Mouse (Mus musculus) forebrain, embryonic 11.5 days (tissue): ENCODE data around the gene Gpr19. TPM values are rescaled to one million over a fixed set of nuclear protein-coding genes. Genes with fewer than 3 reads are reported as not detected.

ENCODE experiments used
- ATAC-seq: fragments of 200-750 bp; cut with Nextera tagmentation; replicated peaks from 2 replicates; pipeline ENCODE4 v1.8.0; 2017; ENCODE audit warnings: moderate TSS enrichment; ENCODE audit not compliant: low FRiP score
- DNase-seq: peaks from one replicate; pipeline ENCODE4 v3.0.0-alpha.2; 2017; ENCODE audit warnings: low spot score
- H3K27ac ChIP-seq: fragments of 300-500 bp; sonication (generic); 2 replicates; pipeline ENCODE4 v1.5.1; 2014; ENCODE audit warnings: low read depth, low read length
- H3K27me3 ChIP-seq: fragments of 300-500 bp; sonication (generic); 2 replicates; pipeline ENCODE4 v1.6.1; 2014; ENCODE audit warnings: mild to moderate bottlenecking, low read length, mixed read lengths; ENCODE audit not compliant: control insufficient read depth, insufficient read depth
- H3K36me3 ChIP-seq: fragments of 300-500 bp; sonication (generic); 2 replicates; pipeline ENCODE4 v1.6.1; 2014; ENCODE audit warnings: mild to moderate bottlenecking, low read length, moderate library complexity, mixed read lengths; ENCODE audit not compliant: control insufficient read depth, insufficient read depth
- H3K4me1 ChIP-seq: fragments of 300-500 bp; sonication (generic); replicated peaks from 2 replicates; pipeline ENCODE4 v1.6.1; 2014; ENCODE audit warnings: low read length, mixed read lengths; ENCODE audit not compliant: control insufficient read depth, insufficient read depth
- H3K4me2 ChIP-seq: fragments of 300-500 bp; sonication (generic); 2 replicates; pipeline ENCODE4 v1.6.1; 2014; ENCODE audit warnings: low read depth, mild to moderate bottlenecking, low read length, moderate library complexity, mixed read lengths; ENCODE audit not compliant: severe bottlenecking
- H3K4me3 ChIP-seq: fragments of 300-500 bp; sonication (generic); 2 replicates; pipeline ENCODE4 v1.5.1; 2014; ENCODE audit warnings: low read depth, low read length
- H3K9ac ChIP-seq: fragments of 300-500 bp; sonication (generic); 2 replicates; pipeline ENCODE4 v1.6.1; 2014; ENCODE audit warnings: low read length
- H3K9me3 ChIP-seq: fragments of 300-500 bp; sonication (generic); 2 replicates; pipeline ENCODE4 v1.6.1; 2016; ENCODE audit warnings: low read length, mixed read lengths; ENCODE audit not compliant: control insufficient read depth
- WGBS: fragments of 180-500 bp; shearing (Covaris S2); extraction: QIAGEN DNeasy Blood & Tissue Kit; methylation state at CpG from one replicate; pipeline ENCODE4 v1.1.7; 2014; 5-methylcytosine and 5-hydroxymethylcytosine counted together
- polyA plus RNA-seq: library from polyadenylated mRNA; unstranded; fragments of >200 nt; fragmentation: Nextera tagmentation; extraction: Ambion mirVana; gene quantifications from 2 replicates; pipeline ENCODE4 v1.2.1, GENCODE M21; 2014

Gpr19 gene
- polyA plus RNA-seq, 1 experiment from 2014 or later = 31.2 TPM

- Histone ChIP-seq H3K27me3 (no peaks in the 10 kb centered on the region), H3K27ac (no peak overlapping the region), H3K4me2 (no peak overlapping the region), H3K36me3 (no peaks in the 10 kb centered on the region), H3K4me3 (no peak overlapping the region), H3K9me3 (no peaks in the 10 kb centered on the region), H3K4me1 (no peaks in the 10 kb centered on the region), H3K9ac (no peak overlapping the region)
- DNase-seq = no peak
- 84% methylated on average over 2 of the region's 2 CpGs for WGBS
- no peak for ATAC-seq
Measured at GRCm38 (mm10) chr6:134840346-134840745, 58.0 kb downstream of the Gpr19 start.

GRCm38 (mm10) chr6:134838111-134838510, 60.3 kb downstream of the Gpr19 start:
- Histone ChIP-seq H3K4me3 (no peak overlapping the region), H3K9me3 (no peaks in the 10 kb centered on the region), H3K27me3 (no peaks in the 10 kb centered on the region), H3K27ac (no peak overlapping the region), H3K9ac (no peak overlapping the region), H3K36me3 (no peaks in the 10 kb centered on the region), H3K4me2 (no peak overlapping the region), H3K4me1 (no peaks in the 10 kb centered on the region)
- WGBS = 87% methylated on average over 4 of the region's 4 CpGs
- DNase-seq = no peak
- ATAC-seq = no peak

- H3K27me3 ChIP-seq = no peaks in the 10 kb centered on the region
- H3K9me3 ChIP-seq = no peaks in the 10 kb centered on the region
- WGBS = 84% methylated on average over 9 of the region's 9 CpGs
- DNase-seq = no peak
- no peak overlapping the region for H3K27ac ChIP-seq
- no peaks in the 10 kb centered on the region for H3K36me3 ChIP-seq
- H3K4me3 ChIP-seq = no peak overlapping the region
- H3K4me1 ChIP-seq = no peaks in the 10 kb centered on the region
- H3K4me2 ChIP-seq = no peak overlapping the region
- H3K9ac ChIP-seq = no peak overlapping the region
- ATAC-seq = no peak
Measured at GRCm38 (mm10) chr6:134834585-134835251, 63.7 kb downstream of the Gpr19 start.

GRCm38 (mm10) chr6:134830776-134831175, 67.6 kb downstream of the Gpr19 start:
- ATAC-seq = no peak
- Histone ChIP-seq H3K4me1 (no peaks in the 10 kb centered on the region; the same call in 1 of the 2 replicates), H3K27me3 (no peaks in the 10 kb centered on the region), H3K36me3 (no peaks in the 10 kb centered on the region), H3K9me3 (no peaks in the 10 kb centered on the region), H3K9ac (peak overlapping the region; percentile 41), H3K4me3 (peak overlapping the region; percentile 59), H3K27ac (no peak overlapping the region), H3K4me2 (peak overlapping the region; percentile 75)
- DNase-seq = no peak
- WGBS = 6% methylated on average over 10 of the region's 10 CpGs

- peak; percentile 99 for DNase-seq
- under 1% methylated on average over 55 of the region's 58 CpGs for WGBS
- ATAC-seq = peak; percentile 98
- Histone ChIP-seq H3K9me3 (no peaks in the 10 kb centered on the region), H3K27ac (no peak within 1 kb of the TSS), H3K27me3 (no peaks in the 10 kb centered on the region), H3K36me3 (no peaks in the 10 kb centered on the region), H3K9ac (peak within 1 kb of the TSS; percentile 73), H3K4me1 (no peaks in the 10 kb centered on the region; the same call in 1 of the 2 replicates), H3K4me2 (peak within 1 kb of the TSS; percentile 75), H3K4me3 (peak within 1 kb of the TSS; percentile 59)
Measured at GRCm38 (mm10) chr6:134829786-134830700, 68.3 kb downstream of the Gpr19 start, which contains the start of gene Crebl2. TSS of gene Crebl2 (plus strand) at chr6:134830154.

GRCm38 (mm10) chr6:134822844-134823243, 75.5 kb downstream of the Gpr19 start:
- H3K27ac ChIP-seq = no peak overlapping the region
- ATAC-seq = no peak
- no peak overlapping the region for H3K9ac ChIP-seq
- H3K9me3 ChIP-seq = no peaks in the 10 kb centered on the region
- H3K4me3 ChIP-seq = no peak overlapping the region
- no peaks in the 10 kb centered on the region for H3K27me3 ChIP-seq
- H3K36me3 ChIP-seq = no peaks in the 10 kb centered on the region
- H3K4me1 ChIP-seq = no peaks in the 10 kb centered on the region
- DNase-seq = no peak
- no peak overlapping the region for H3K4me2 ChIP-seq
- WGBS = 60% methylated on average over 10 of the region's 10 CpGs

GRCm38 (mm10) chr6:134820411-134820810, 78.0 kb downstream of the Gpr19 start:
- no peak for ATAC-seq
- no peak for DNase-seq
- Histone ChIP-seq H3K36me3 (no peaks in the 10 kb centered on the region), H3K27ac (no peak overlapping the region), H3K27me3 (no peaks in the 10 kb centered on the region), H3K9ac (no peak overlapping the region), H3K9me3 (no peaks in the 10 kb centered on the region), H3K4me3 (no peak overlapping the region), H3K4me1 (no peaks in the 10 kb centered on the region), H3K4me2 (no peak overlapping the region)
- 75% methylated on average over 6 of the region's 6 CpGs for WGBS

- Histone ChIP-seq H3K36me3 (no peaks in the 10 kb centered on the region), H3K4me3 (no peak overlapping the region), H3K4me2 (no peak overlapping the region), H3K4me1 (no peaks in the 10 kb centered on the region), H3K9ac (no peak overlapping the region), H3K9me3 (no peaks in the 10 kb centered on the region), H3K27me3 (no peaks in the 10 kb centered on the region), H3K27ac (no peak overlapping the region)
- DNase-seq (no peak), ATAC-seq (no peak)
- 66% methylated on average over 5 of the region's 5 CpGs for WGBS
Measured at GRCm38 (mm10) chr6:134819741-134820140, 78.6 kb downstream of the Gpr19 start.
